Mouse (Mus musculus) heart, postnatal 0 days (tissue): ENCODE data around the gene Zic1. TPM values are rescaled to one million over a fixed set of nuclear protein-coding genes. Genes with fewer than 3 reads are reported as not detected.

Source experiments
- ATAC-seq: fragments of 200-750 bp; cut with Nextera tagmentation; 2 replicates; pipeline ENCODE4 v1.8.0; 2017; ENCODE audit warnings: low read depth, moderate number of reproducible peaks, moderate library complexity; ENCODE audit not compliant: insufficient read depth
- DNase-seq: peaks from one replicate; pipeline ENCODE4 v3.0.0-alpha.2; 2016; ENCODE audit warnings: low spot score
- H3K27ac ChIP-seq: fragments of 300-500 bp; sonication (generic); 2 replicates; pipeline ENCODE4 v1.5.1; 2014; ENCODE audit warnings: low read depth, mild to moderate bottlenecking
- H3K27me3 ChIP-seq: fragments of 300-500 bp; sonication (generic); 2 replicates; pipeline ENCODE4 v1.6.1; 2014; ENCODE audit warnings: low read length, mixed read lengths; ENCODE audit not compliant: control insufficient read depth, insufficient read depth
- H3K36me3 ChIP-seq: fragments of 300-500 bp; sonication (generic); replicated peaks from 2 replicates; pipeline ENCODE4 v1.6.1; 2014; ENCODE audit warnings: low read length, mixed read lengths; ENCODE audit not compliant: control insufficient read depth, insufficient read depth
- H3K4me1 ChIP-seq: fragments of 300-500 bp; sonication (generic); 2 replicates; pipeline ENCODE4 v1.6.1; 2014; ENCODE audit warnings: antibody characterized with exemption; ENCODE audit not compliant: control insufficient read depth, insufficient read depth
- H3K4me2 ChIP-seq: fragments of 300-500 bp; sonication (generic); 2 replicates; pipeline ENCODE4 v1.6.1; 2014; ENCODE audit warnings: low read depth, mild to moderate bottlenecking, low read length, moderate library complexity
- H3K4me3 ChIP-seq: fragments of 300-500 bp; sonication (generic); 2 replicates; pipeline ENCODE4 v1.5.1; 2014; ENCODE audit warnings: low read depth, low read length
- H3K9ac ChIP-seq: fragments of 300-500 bp; sonication (generic); replicated peaks from 2 replicates; pipeline ENCODE4 v1.6.1; 2014; ENCODE audit warnings: low read depth, low read length, mixed read lengths
- H3K9me3 ChIP-seq: fragments of 300-500 bp; sonication (generic); replicated peaks from 2 replicates; pipeline ENCODE4 v1.6.1; 2016; ENCODE audit warnings: low read length; ENCODE audit not compliant: control insufficient read depth
- CTCF ChIP-seq: IDR thresholded peaks from 2 replicates; pipeline ENCODE4 v1.5.1; 2016; ENCODE audit warnings: antibody characterized with exemption, control low read depth, low read depth
- EP300 ChIP-seq: IDR thresholded peaks from 2 replicates; pipeline ENCODE4 v1.6.1; 2016; ENCODE audit warnings: antibody characterized with exemption, low read depth
- WGBS: fragments of 180-500 bp; shearing (Covaris S2); extraction: QIAGEN DNeasy Blood & Tissue Kit; methylation state at CpG from one replicate; pipeline ENCODE4 v1.1.7; 2014; 5-methylcytosine and 5-hydroxymethylcytosine counted together
- polyA plus RNA-seq: library from polyadenylated mRNA; unstranded; fragments of >200 nt; fragmentation: Nextera tagmentation; extraction: Ambion mirVana; gene quantifications from 2 replicates; pipeline ENCODE4 v1.2.1, GENCODE M21; 2015
- total RNA-seq: library from RNA; depleted of rRNA; stranded (reverse); fragments of >200 nt; gene quantifications from 2 replicates; pipeline ENCODE4 v1.2.3, GENCODE M21; 2014; ENCODE audit warnings: low replicate concordance

The Zic1 gene
- total and polyA plus RNA-seq, 2 experiments from 2014 or later: not detected

GRCm38 (mm10) chr9:91361033-91361855 lies 4.4 kb downstream of the Zic1 start:
- peak overlapping the region; percentile 47 for H3K4me3 ChIP-seq
- H3K9ac ChIP-seq: no peak overlapping the region
- no peak for DNase-seq
- no peak for ATAC-seq
- H3K9me3 ChIP-seq: 0 out of 2 replicates have a peak, but pooled peaks cover 5% of the 10 kb centered on the region
- H3K36me3 ChIP-seq: no peaks in the 10 kb centered on the region
- H3K4me2 ChIP-seq: peak overlapping the region; percentile 58; the same call in 1 of the 2 replicates
- 2% methylated on average over 35 of the region's 35 CpGs for WGBS
- H3K4me1 ChIP-seq: peaks cover 6% of the 10 kb centered on the region; the same call in 1 of the 2 replicates
- TF ChIP-seq CTCF: no peak
- no peak for TF ChIP-seq EP300
- H3K27ac ChIP-seq: no peak overlapping the region
- H3K27me3 ChIP-seq: peaks cover 96% of the 10 kb centered on the region

- Histone ChIP-seq H3K4me2 (no peak overlapping the region), H3K27ac (no peak overlapping the region), H3K36me3 (no peaks in the 10 kb centered on the region), H3K4me3 (no peak overlapping the region), H3K27me3 (peaks cover 96% of the 10 kb centered on the region), H3K9me3 (0 out of 2 replicates have a peak, but pooled peaks cover 5% of the 10 kb centered on the region), H3K4me1 (peaks cover 11% of the 10 kb centered on the region; the same call in 1 of the 2 replicates), H3K9ac (no peak overlapping the region)
- no peak for DNase-seq
- no peak for TF ChIP-seq CTCF
- TF ChIP-seq EP300: no peak
- ATAC-seq: no peak
- WGBS: 9% methylated on average over 21 of the region's 21 CpGs
Observed at GRCm38 (mm10) chr9:91360151-91361032, 5.2 kb downstream of the Zic1 start.

GRCm38 (mm10) chr9:91358851-91359687 lies 6.5 kb downstream of the Zic1 start:
- DNase-seq: no peak
- Histone ChIP-seq H3K4me3 (no peak overlapping the region), H3K27me3 (peaks cover 96% of the 10 kb centered on the region), H3K4me1 (peaks cover 12% of the 10 kb centered on the region; the same call in 1 of the 2 replicates), H3K27ac (no peak overlapping the region), H3K4me2 (no peak overlapping the region), H3K9ac (no peak overlapping the region), H3K9me3 (0 out of 2 replicates have a peak, but pooled peaks cover 5% of the 10 kb centered on the region), H3K36me3 (no peaks in the 10 kb centered on the region)
- no peak for TF ChIP-seq EP300
- TF ChIP-seq CTCF: no peak
- ATAC-seq: no peak
- WGBS: 13% methylated on average over 10 of the region's 10 CpGs

GRCm38 (mm10) chr9:91357321-91357720 lies 8.3 kb downstream of the Zic1 start:
- H3K9ac ChIP-seq: no peak overlapping the region
- peaks cover 11% of the 10 kb centered on the region; the same call in 1 of the 2 replicates for H3K4me1 ChIP-seq
- H3K36me3 ChIP-seq: no peaks in the 10 kb centered on the region
- DNase-seq (no peak), ATAC-seq (no peak)
- H3K4me2 ChIP-seq: no peak overlapping the region
- H3K4me3 ChIP-seq: no peak overlapping the region
- no peaks in the 10 kb centered on the region; the same call in 1 of the 2 replicates for H3K9me3 ChIP-seq
- TF ChIP-seq EP300 (no peak), CTCF (no peak)
- WGBS: 9% methylated on average over 3 of the region's 3 CpGs
- no peak overlapping the region for H3K27ac ChIP-seq
- H3K27me3 ChIP-seq: peaks cover 96% of the 10 kb centered on the region

GRCm38 (mm10) chr9:91356353-91356740 lies 9.3 kb downstream of the Zic1 start:
- Histone ChIP-seq H3K9me3 (no peaks in the 10 kb centered on the region; the same call in 1 of the 2 replicates), H3K4me1 (0 out of 2 replicates have a peak, but pooled peaks cover 5% of the 10 kb centered on the region), H3K36me3 (no peaks in the 10 kb centered on the region), H3K4me3 (no peak overlapping the region), H3K4me2 (no peak overlapping the region), H3K27ac (no peak overlapping the region), H3K27me3 (peaks cover 96% of the 10 kb centered on the region), H3K9ac (no peak overlapping the region)
- TF ChIP-seq CTCF: no peak
- no peak for TF ChIP-seq EP300
- DNase-seq (no peak), ATAC-seq (no peak)
- 13% methylated on average over 4 of the region's 4 CpGs for WGBS
